Mouse (Mus musculus): ENCODE measurements around the gene Tmem200b. TPM values are rescaled to one million over a fixed set of nuclear protein-coding genes. Genes with fewer than 3 reads are reported as not detected.

Tmem200b gene
- polyA plus RNA-seq, 1 experiment from 2014 or later = 0.64 TPM

Other genes starting within 250 kb of the Tmem200b start
- gene Ptpru, start 83.5 kb upstream of the Tmem200b start, polyA plus RNA-seq (2016; fragmentation: Nextera tagmentation; extraction: Ambion mirVana) = 19.4 and 30.6 TPM in 2 replicates
- 35.5 and 44.5 TPM in 2 replicates for gene Mecr, start 78.3 kb upstream of the Tmem200b start, polyA plus RNA-seq (2016; fragmentation: Nextera tagmentation; extraction: Ambion mirVana)
- 166 and 167 TPM in 2 replicates for gene Srsf4, start 48.2 kb upstream of the Tmem200b start, polyA plus RNA-seq (2016; fragmentation: Nextera tagmentation; extraction: Ambion mirVana)
- 0.15 TPM in 1 of 2 replicates, not detected in the other for gene Gm10300, start 152.9 kb downstream of the Tmem200b start, polyA plus RNA-seq (2016; fragmentation: Nextera tagmentation; extraction: Ambion mirVana)
- gene Epb41, start 153.6 kb downstream of the Tmem200b start, polyA plus RNA-seq (2016; fragmentation: Nextera tagmentation; extraction: Ambion mirVana) = 227 and 251 TPM in 2 replicates
- gene Oprd1, start 222.7 kb downstream of the Tmem200b start, polyA plus RNA-seq (2016; fragmentation: Nextera tagmentation; extraction: Ambion mirVana) = 0.10 TPM in 1 of 2 replicates, not detected in the other

Measured in midbrain, embryonic 12.5 days (tissue).